Mouse (Mus musculus) E14TG2a.4 (cell line): ENCODE measurements around the gene Ogdhl.
"Not testable (repeated sequence)": the region's sequence is repeated elsewhere in the genome, so short reads cannot be mapped to it uniquely, and the experiment has no call there.

Experiments used
- H3K27me3 ChIP-seq: 2 replicates; pipeline ENCODE4 v1.6.1; 2014; ENCODE audit warnings: low read length, control low read depth; ENCODE audit not compliant: insufficient read depth
- H3K36me3 ChIP-seq: 2 replicates; pipeline ENCODE4 v1.6.1; 2014; ENCODE audit warnings: low read length, control low read depth; ENCODE audit not compliant: insufficient read depth
- H3K4me1 ChIP-seq: replicated peaks from 2 replicates; pipeline ENCODE4 v1.6.1; 2014; ENCODE audit warnings: low read depth, low read length, control low read depth
- H3K4me3 ChIP-seq: replicated peaks from 2 replicates; pipeline ENCODE4 v1.5.1; 2014; ENCODE audit warnings: mild to moderate bottlenecking, low read length
- H3K9me3 ChIP-seq: 2 replicates; pipeline ENCODE4 v1.6.1; 2014; ENCODE audit warnings: low read length, control low read depth
- CTCF ChIP-seq: conservative IDR thresholded peaks from 2 replicates; pipeline ENCODE4 v1.5.1; 2014; ENCODE audit warnings: low read length
- NANOG ChIP-seq: IDR thresholded peaks from 2 replicates; pipeline ENCODE4 v1.6.1; 2014; ENCODE audit warnings: borderline replicate concordance, low read length, mixed read lengths
- POU5F1 ChIP-seq: IDR thresholded peaks from 2 replicates; pipeline ENCODE4 v1.6.1; 2014; ENCODE audit warnings: low read length, borderline replicate concordance

Gene Ogdhl

GRCm38 (mm10) chr14:32327366-32327765, 5.5 kb downstream of the Ogdhl start:
- TF ChIP-seq NANOG = no peak
- TF ChIP-seq CTCF = no peak
- no peak for TF ChIP-seq POU5F1
- Histone ChIP-seq H3K4me3 (no peak overlapping the region), H3K27me3 (no peaks in the 10 kb centered on the region), H3K36me3 (peaks cover 75% of the 10 kb centered on the region), H3K4me1 (peaks cover 28% of the 10 kb centered on the region), H3K9me3 (no peaks in the 10 kb centered on the region)

DNA sequence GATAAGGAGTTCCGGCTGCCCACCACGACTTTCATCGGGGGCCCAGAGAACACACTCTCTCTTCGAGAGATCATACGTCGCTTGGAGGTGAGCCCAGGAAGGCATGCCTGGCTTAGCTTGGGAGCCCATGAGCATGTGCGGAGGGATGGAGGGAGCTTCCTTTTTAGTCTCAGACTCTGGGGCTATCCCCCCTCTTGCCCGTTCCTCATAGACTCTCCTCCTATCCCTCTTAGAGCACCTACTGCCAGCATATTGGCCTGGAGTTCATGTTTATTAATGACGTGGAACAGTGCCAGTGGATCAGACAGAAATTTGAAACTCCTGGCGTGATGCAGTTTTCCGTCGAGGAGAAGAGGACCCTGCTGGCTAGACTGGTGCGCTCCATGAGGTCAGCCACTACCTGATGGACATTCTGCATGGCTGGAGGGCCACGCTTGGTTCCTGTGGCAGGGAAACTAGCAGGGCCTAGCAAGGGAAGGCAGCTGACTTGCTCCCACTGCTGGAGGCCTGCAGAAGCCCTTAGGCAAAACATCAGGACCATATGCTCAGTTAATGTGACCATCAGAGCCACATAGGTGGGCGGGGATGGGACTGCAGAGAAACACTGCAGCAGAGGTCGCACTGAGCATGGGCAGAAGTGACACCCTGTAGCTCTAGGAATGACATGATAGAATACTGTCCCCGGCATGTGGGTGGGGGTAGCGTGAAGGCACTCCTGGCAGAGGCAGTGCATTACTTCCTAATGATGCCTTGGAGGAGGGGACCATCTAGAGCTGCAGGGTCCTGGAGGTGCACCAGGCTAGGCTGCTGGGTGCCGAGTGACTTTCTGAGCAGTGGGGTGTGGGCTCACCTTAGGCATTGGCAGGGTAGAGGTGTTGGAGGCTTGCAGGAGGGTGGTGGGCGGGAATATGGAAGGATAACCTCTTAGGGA, 11.0 kb downstream of the Ogdhl start:
- no peak for TF ChIP-seq CTCF
- no peak for TF ChIP-seq POU5F1
- no peak for TF ChIP-seq NANOG
- Histone ChIP-seq H3K4me1 (no peaks in the 10 kb centered on the region; the same call in 1 of the 2 replicates), H3K9me3 (no peaks in the 10 kb centered on the region), H3K36me3 (peaks cover 86% of the 10 kb centered on the region), H3K27me3 (no peaks in the 10 kb centered on the region), H3K4me3 (no peak overlapping the region)

- TF ChIP-seq POU5F1 (no peak), CTCF (no peak), NANOG (no peak)
- Histone ChIP-seq H3K4me3 (no peak overlapping the region), H3K36me3 (peaks cover 96% of the 10 kb centered on the region), H3K27me3 (no peaks in the 10 kb centered on the region), H3K4me1 (no peaks in the 10 kb centered on the region; the same call in 1 of the 2 replicates), H3K9me3 (no peaks in the 10 kb centered on the region)
These were observed 14.2 kb downstream of the Ogdhl start for GRCm38 (mm10) chr14:32336021-32336420.

DNA sequence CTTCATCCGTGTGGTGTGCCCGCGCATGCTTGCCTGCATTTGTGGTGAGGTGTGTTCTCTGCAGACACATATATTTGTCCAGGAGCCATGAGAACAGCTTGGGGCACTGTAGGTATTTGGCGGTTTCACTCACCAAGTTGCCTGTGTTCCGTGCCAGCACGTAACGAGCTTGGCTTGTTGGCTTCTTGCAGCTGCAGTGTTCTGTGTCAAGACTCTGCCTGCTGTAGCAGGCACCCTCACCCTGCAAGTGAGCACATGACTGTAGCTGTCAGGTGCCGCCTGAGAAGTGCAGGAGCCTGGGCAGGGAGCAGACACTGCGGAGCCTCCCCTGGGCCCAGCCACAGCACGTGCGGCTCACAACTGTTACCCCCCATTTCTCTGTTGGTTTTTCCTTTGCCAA, 14.7 kb downstream of the Ogdhl start:
- Histone ChIP-seq H3K4me1 (no peaks in the 10 kb centered on the region; the same call in 1 of the 2 replicates), H3K36me3 (peaks cover 100% of the 10 kb centered on the region), H3K27me3 (no peaks in the 10 kb centered on the region), H3K4me3 (no peak overlapping the region), H3K9me3 (no peaks in the 10 kb centered on the region)
- TF ChIP-seq CTCF = no peak
- TF ChIP-seq NANOG = no peak
- TF ChIP-seq POU5F1 = no peak

GRCm38 (mm10) chr14:32341823-32342222, 20.0 kb downstream of the Ogdhl start:
- Histone ChIP-seq H3K36me3 (peaks cover 100% of the 10 kb centered on the region), H3K4me3 (no peak overlapping the region), H3K27me3 (no peaks in the 10 kb centered on the region), H3K9me3 (no peaks in the 10 kb centered on the region), H3K4me1 (0 out of 2 replicates have a peak, but pooled peaks cover 8% of the 10 kb centered on the region)
- TF ChIP-seq POU5F1 = no peak
- no peak for TF ChIP-seq NANOG
- no peak for TF ChIP-seq CTCF

- Histone ChIP-seq H3K36me3 (peaks cover 100% of the 10 kb centered on the region), H3K9me3 (no peaks in the 10 kb centered on the region), H3K4me1 (0 out of 2 replicates have a peak, but pooled peaks cover 8% of the 10 kb centered on the region), H3K4me3 (no peak overlapping the region), H3K27me3 (no peaks in the 10 kb centered on the region)
- TF ChIP-seq NANOG = no peak
- no peak for TF ChIP-seq CTCF
- TF ChIP-seq POU5F1 = no peak
These were observed 22.4 kb downstream of the Ogdhl start for GRCm38 (mm10) chr14:32344176-32344575.

DNA sequence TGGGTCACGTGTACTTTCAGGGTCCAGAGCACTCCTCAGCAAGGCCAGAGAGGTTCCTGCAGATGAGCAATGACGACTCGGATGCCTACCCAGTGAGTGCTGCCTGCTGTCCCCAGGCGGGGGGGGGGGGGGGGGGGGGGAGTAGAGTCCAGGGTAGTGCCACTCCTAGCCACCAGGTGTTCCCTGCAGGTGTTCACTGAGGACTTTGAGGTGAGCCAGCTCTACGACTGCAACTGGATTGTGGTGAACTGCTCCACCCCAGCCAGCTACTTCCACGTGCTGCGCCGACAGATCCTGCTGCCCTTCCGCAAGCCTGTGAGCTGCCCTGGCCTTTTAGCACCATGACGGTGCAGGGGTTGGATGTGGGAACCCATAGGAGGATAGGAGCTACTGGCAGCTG, 22.9 kb downstream of the Ogdhl start:
- Histone ChIP-seq H3K4me1 (0 out of 2 replicates have a peak, but pooled peaks cover 8% of the 10 kb centered on the region), H3K9me3 (no peaks in the 10 kb centered on the region), H3K4me3 (no peak overlapping the region), H3K36me3 (peaks cover 98% of the 10 kb centered on the region), H3K27me3 (no peaks in the 10 kb centered on the region)
- no peak for TF ChIP-seq CTCF
- no peak for TF ChIP-seq NANOG
- no peak for TF ChIP-seq POU5F1

- H3K27me3 ChIP-seq = no peaks in the 10 kb centered on the region
- H3K9me3 ChIP-seq = no peaks in the 10 kb centered on the region
- H3K36me3 ChIP-seq = peaks cover 71% of the 10 kb centered on the region
- TF ChIP-seq CTCF (no peak), NANOG (no peak), POU5F1 (no peak)
- no peak overlapping the region for H3K4me3 ChIP-seq
- peaks cover 14% of the 10 kb centered on the region for H3K4me1 ChIP-seq
These were observed 25.5 kb downstream of the Ogdhl start for GRCm38 (mm10) chr14:32347307-32347706.

DNA sequence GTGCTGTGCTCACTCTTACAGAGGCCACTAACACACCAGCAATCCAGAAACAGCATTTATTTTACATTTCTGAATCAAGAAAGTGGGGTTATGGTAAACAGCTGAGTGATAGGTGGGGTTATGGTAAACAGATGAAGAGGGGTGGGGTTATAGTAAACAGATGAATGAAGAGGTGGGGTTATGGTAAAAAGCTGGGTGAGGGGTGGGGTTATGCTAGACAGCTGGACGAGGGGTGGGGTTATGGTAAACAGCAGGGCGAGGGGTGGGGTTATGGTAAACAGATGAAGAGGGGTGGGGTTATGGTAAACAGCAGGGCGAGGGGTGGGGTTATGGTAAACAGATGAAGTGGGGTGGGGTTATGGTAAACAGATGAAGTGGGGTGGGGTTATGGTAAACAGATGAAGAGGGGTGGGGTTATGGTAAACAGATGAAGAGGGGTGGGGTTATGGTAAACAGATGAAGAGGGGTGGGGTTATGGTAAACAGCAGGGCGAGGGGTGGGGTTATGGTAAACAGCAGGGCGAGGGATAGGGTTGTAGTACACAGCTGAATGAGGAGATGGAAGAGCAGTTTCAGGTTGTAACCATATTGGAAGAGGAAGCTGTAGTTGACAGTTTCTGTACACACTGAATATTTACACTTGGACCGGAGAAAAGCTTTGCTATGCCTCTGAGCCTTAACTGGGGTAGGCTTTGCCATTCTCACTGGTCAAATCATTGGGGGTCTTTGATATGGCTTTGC, 29.5 kb downstream of the Ogdhl start:
- not testable (repeated sequence) for H3K4me3 ChIP-seq

More for the DNA sequence above, 29.5 kb downstream of the Ogdhl start:
- Histone ChIP-seq H3K4me1 (peaks cover 21% of the 10 kb centered on the region), H3K27me3 (peaks cover 14% of the 10 kb centered on the region), H3K36me3 (peaks cover 31% of the 10 kb centered on the region)
- not testable (repeated sequence) for H3K9me3 ChIP-seq
